Mouse (Mus musculus) MEL (cell line): ENCODE data around the gene Hs6st1.

Source experiments
- CHD1 ChIP-seq: IDR thresholded peaks from 2 replicates; pipeline ENCODE4 v1.6.1; 2012; ENCODE audit warnings: low read depth, mild to moderate bottlenecking, inconsistent platforms, low read length, improper control_type of control experiment
- CTCF ChIP-seq, 3 experiments: IDR thresholded peaks in 2 of 3; conservative IDR thresholded peaks in 1 of 3; 2 replicates each; pipeline ENCODE4 v1.5.1; 2011 to 2012; ENCODE audit warnings: low read length in 3 of 3, low read depth in 2 of 3, mild to moderate bottlenecking in 2 of 3, improper control_type of control experiment in 1 of 3, inconsistent platforms in 1 of 3, mixed read lengths in 1 of 3, moderate library complexity in 1 of 3; ENCODE audit not compliant: control insufficient read depth in 1 of 3, insufficient read depth in 1 of 3, poor library complexity in 1 of 3, severe bottlenecking in 1 of 3
- ETS1 ChIP-seq: IDR thresholded peaks from 2 replicates; pipeline ENCODE4 v1.6.1; 2012; ENCODE audit warnings: low read depth, mild to moderate bottlenecking, inconsistent platforms, low read length, improper control_type of control experiment, moderate library complexity
- JUND ChIP-seq: IDR thresholded peaks from 2 replicates; pipeline ENCODE4 v1.6.1; 2011; ENCODE audit warnings: low read depth, mild to moderate bottlenecking, improper control_type of control experiment, low read length
- MAX ChIP-seq: IDR thresholded peaks from 2 replicates; pipeline ENCODE4 v1.6.1; 2011; ENCODE audit warnings: low read length, improper control_type of control experiment
- MXI1 ChIP-seq: IDR thresholded peaks from 2 replicates; pipeline ENCODE4 v1.6.1; 2011; ENCODE audit warnings: mild to moderate bottlenecking, low read depth, low read length, improper control_type of control experiment
- POLR2A ChIP-seq, 2 experiments: IDR thresholded peaks; 2 replicates each; pipeline ENCODE4 v1.6.1; 2011 to 2012; ENCODE audit warnings: low read length in 2 of 2, mild to moderate bottlenecking in 2 of 2, control low read depth in 1 of 2, improper control_type of control experiment in 1 of 2, low read depth in 1 of 2, moderate library complexity in 1 of 2; ENCODE audit not compliant: control insufficient read depth in 1 of 2, insufficient read depth in 1 of 2, poor library complexity in 1 of 2
- RCOR1 ChIP-seq: IDR thresholded peaks from 2 replicates; pipeline ENCODE4 v1.6.1; 2012; ENCODE audit warnings: low read depth, mild to moderate bottlenecking, inconsistent platforms, low read length, improper control_type of control experiment
- USF1 ChIP-seq: IDR thresholded peaks from 2 replicates; pipeline ENCODE4 v1.6.1; 2014; ENCODE audit warnings: low read depth, mild to moderate bottlenecking, inconsistent platforms, low read length, improper control_type of control experiment, moderate library complexity
- USF2 ChIP-seq, 2 experiments: IDR thresholded peaks; 2 replicates each; pipeline ENCODE4 v1.6.1; 2011 to 2012; ENCODE audit warnings: improper control_type of control experiment in 2 of 2, low read length in 2 of 2, borderline replicate concordance in 1 of 2, inconsistent platforms in 1 of 2, low read depth in 1 of 2, mild to moderate bottlenecking in 1 of 2; ENCODE audit not compliant: insufficient read depth in 1 of 2

GRCm38 (mm10) chr1:36020315-36020714 lies 47.9 kb upstream of the Hs6st1 start:
- TF ChIP-seq RCOR1 (no peak), CHD1 (no peak), USF1 (no peak), CTCF (IDR thresholded peaks at IDR 0.05 in 2 of 3, conservative IDR thresholded peaks at IDR 0.05 in 1 of 3; ENCODE audit: control insufficient read depth in 1 of 3, insufficient read depth in 1 of 3, low read depth in 2 of 3, low read length in 3 of 3, poor library complexity in 1 of 3, severe bottlenecking in 1 of 3) (no peak), MAX (no peak), JUND (no peak), POLR2A (IDR thresholded peaks at IDR 0.05; ENCODE audit: control insufficient read depth in 1 of 2, insufficient read depth in 1 of 2, low read depth in 1 of 2, low read length in 2 of 2, poor library complexity in 1 of 2) (no peak), ETS1 (no peak), USF2 (IDR thresholded peaks at IDR 0.05; ENCODE audit: borderline replicate concordance in 1 of 2, insufficient read depth in 1 of 2, low read depth in 1 of 2, low read length in 2 of 2) (no peak), MXI1 (no peak)
